Mouse (Mus musculus) neural tube, embryonic 13.5 days (tissue): ENCODE measurements at regions not wholly inside any gene's neighbourhood (a gene's known extent, or its start where the extent isn't known, plus 50 kb on each side); places are given as distances from the start of the nearest gene placed in this dataset.

Experiments used
- ATAC-seq: fragments of 200-750 bp; cut with Nextera tagmentation; 2 replicates; pipeline ENCODE4 v1.8.0; 2017; ENCODE audit warnings: low read depth, mild to moderate bottlenecking, moderate TSS enrichment, moderate library complexity
- H3K27ac ChIP-seq: fragments of 300-500 bp; sonication (generic); replicated peaks from 2 replicates; pipeline ENCODE4 v1.5.1; 2015; ENCODE audit warnings: moderate library complexity, mild to moderate bottlenecking, inconsistent platforms
- H3K27me3 ChIP-seq: fragments of 300-500 bp; sonication (generic); 2 replicates; pipeline ENCODE4 v1.6.1; 2015; ENCODE audit warnings: mild to moderate bottlenecking, inconsistent platforms
- H3K36me3 ChIP-seq: fragments of 300-500 bp; sonication (generic); 2 replicates; pipeline ENCODE4 v1.6.1; 2015; ENCODE audit warnings: mild to moderate bottlenecking, inconsistent platforms
- H3K4me1 ChIP-seq: fragments of 300-500 bp; sonication (generic); replicated peaks from 2 replicates; pipeline ENCODE4 v1.6.1; 2015; ENCODE audit warnings: inconsistent platforms
- H3K4me2 ChIP-seq: fragments of 300-500 bp; sonication (generic); 2 replicates; pipeline ENCODE4 v1.6.1; 2015; ENCODE audit warnings: inconsistent platforms, mild to moderate bottlenecking, moderate library complexity
- H3K4me3 ChIP-seq: fragments of 300-500 bp; sonication (generic); 2 replicates; pipeline ENCODE4 v1.5.1; 2015; ENCODE audit warnings: mild to moderate bottlenecking, inconsistent platforms
- H3K9ac ChIP-seq: fragments of 300-500 bp; sonication (generic); 2 replicates; pipeline ENCODE4 v1.6.1; 2015; ENCODE audit warnings: moderate library complexity, mild to moderate bottlenecking, inconsistent platforms
- H3K9me3 ChIP-seq: fragments of 300-500 bp; sonication (generic); 2 replicates; pipeline ENCODE4 v1.6.1; 2016; ENCODE audit warnings: inconsistent platforms
- WGBS: fragments of 180-500 bp; shearing (Covaris S2); methylation state at CpG from one replicate; pipeline ENCODE4 v1.1.7; 2015; 5-methylcytosine and 5-hydroxymethylcytosine counted together

GRCm38 (mm10) chr2:114918420-114919332, 263.9 kb upstream of the Dph6 start:
- no peak overlapping the region for H3K4me3 ChIP-seq
- H3K27me3 ChIP-seq = no peaks in the 10 kb centered on the region
- peaks cover 11% of the 10 kb centered on the region for H3K4me1 ChIP-seq
- no peaks in the 10 kb centered on the region for H3K36me3 ChIP-seq
- no peak overlapping the region for H3K9ac ChIP-seq
- H3K4me2 ChIP-seq = peak overlapping the region; percentile 14; the same call in 1 of the 2 replicates
- peak; percentile 72 for ATAC-seq
- no peaks in the 10 kb centered on the region for H3K9me3 ChIP-seq
- 0 out of 2 replicates have a peak overlapping the region, but pooled peaks have one; percentile 28 for H3K27ac ChIP-seq
- 46% methylated on average over 16 of the region's 16 CpGs for WGBS

DNA sequence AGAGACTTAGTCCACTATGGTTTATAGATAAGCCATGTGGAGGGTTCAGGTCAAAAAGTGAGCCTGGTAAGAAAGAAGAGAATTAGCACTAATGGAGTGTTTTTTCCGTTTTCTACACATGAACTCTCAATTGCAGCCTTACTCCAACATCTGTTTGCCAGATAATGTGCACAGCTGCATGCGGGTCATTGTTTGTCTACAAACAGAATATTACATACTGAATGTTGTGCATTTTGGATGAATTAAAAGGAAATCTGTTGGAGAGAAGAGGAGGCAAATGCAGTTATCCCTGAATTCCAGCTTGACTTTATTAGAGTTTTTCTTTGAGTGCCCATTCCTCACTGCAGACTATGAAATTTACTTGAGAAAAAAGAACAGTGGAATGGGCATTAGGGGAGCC, 269.1 kb upstream of the Dph6 start:
- WGBS = 86% methylated on average over 2 of the region's 2 CpGs
- Histone ChIP-seq H3K27ac (no peak overlapping the region), H3K4me3 (no peak overlapping the region), H3K4me2 (no peak overlapping the region), H3K9ac (no peak overlapping the region), H3K9me3 (no peaks in the 10 kb centered on the region), H3K27me3 (no peaks in the 10 kb centered on the region), H3K36me3 (no peaks in the 10 kb centered on the region), H3K4me1 (peaks cover 5% of the 10 kb centered on the region)
- no peak for ATAC-seq

DNA sequence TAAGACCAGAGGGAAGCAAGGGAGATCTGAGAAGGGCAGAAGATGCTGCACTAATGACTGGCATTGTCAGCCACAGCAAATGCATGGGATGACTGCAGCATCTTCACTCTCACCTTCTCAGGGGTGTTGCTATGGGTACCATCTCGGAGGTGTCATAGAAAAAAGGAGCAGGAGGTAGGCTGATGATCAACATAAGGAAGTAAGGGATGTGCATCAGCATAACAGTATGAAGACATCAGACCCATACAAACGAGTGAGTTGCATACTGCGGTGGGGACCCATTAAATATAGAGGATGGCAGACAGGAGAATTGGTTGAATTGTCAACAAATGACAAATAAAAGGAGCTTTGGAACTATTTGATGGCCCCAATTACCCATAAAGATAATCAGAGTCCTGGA, 280.7 kb upstream of the Dph6 start:
- H3K36me3 ChIP-seq = no peaks in the 10 kb centered on the region
- WGBS = 36% methylated on average over 3 of the region's 3 CpGs
- no peaks in the 10 kb centered on the region for H3K27me3 ChIP-seq
- ATAC-seq = peak; percentile 50; the same call in 1 of the 2 replicates
- H3K4me2 ChIP-seq = no peak overlapping the region
- no peak overlapping the region for H3K9ac ChIP-seq
- no peaks in the 10 kb centered on the region for H3K9me3 ChIP-seq
- H3K27ac ChIP-seq = no peak overlapping the region
- no peak overlapping the region for H3K4me3 ChIP-seq
- H3K4me1 ChIP-seq = no peaks in the 10 kb centered on the region; the same call in 1 of the 2 replicates

DNA sequence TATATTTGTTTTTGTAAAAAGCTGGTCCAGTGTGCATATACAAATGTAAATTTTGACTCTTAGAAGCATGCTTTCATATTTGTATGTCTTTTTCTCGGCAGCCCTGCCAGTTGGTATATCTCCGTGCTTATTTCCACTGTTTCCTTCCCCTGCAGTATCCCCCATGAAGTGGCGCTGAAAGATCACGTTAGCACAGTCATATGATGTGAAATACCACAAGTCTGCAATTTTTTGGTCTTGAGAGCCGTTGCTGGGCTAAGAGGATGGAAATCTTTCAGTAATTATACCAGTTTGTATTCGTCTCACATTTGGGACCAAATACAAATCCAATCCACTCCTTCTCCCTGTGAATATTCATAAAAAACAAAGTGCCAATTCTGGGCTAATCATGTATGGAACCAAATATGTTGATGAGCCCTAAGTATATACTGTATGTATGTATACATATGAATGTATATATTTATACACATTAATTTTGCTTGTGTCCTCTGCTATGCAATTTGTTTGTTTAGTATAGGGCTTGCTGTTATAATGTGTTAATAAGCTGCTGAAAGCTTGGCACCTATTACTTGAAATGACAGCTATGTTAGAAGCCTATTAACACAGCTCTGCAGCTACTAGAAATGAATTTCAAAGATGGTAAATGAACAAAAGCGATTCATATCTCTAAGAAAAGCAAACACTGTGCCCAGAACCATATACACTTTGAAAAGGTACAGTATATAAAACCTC, 283.8 kb upstream of the Dph6 start:
- H3K4me3 ChIP-seq = no peak overlapping the region
- H3K36me3 ChIP-seq = no peaks in the 10 kb centered on the region
- no peak for ATAC-seq
- no peak overlapping the region for H3K4me2 ChIP-seq
- 72% methylated on average over 7 of the region's 7 CpGs for WGBS
- no peak overlapping the region for H3K9ac ChIP-seq
- H3K27me3 ChIP-seq = no peaks in the 10 kb centered on the region
- no peaks in the 10 kb centered on the region for H3K9me3 ChIP-seq
- no peak overlapping the region for H3K27ac ChIP-seq
- H3K4me1 ChIP-seq = no peaks in the 10 kb centered on the region; the same call in 1 of the 2 replicates

GRCm38 (mm10) chr2:114966111-114966510, 311.3 kb upstream of the Dph6 start:
- no peaks in the 10 kb centered on the region for H3K9me3 ChIP-seq
- H3K4me3 ChIP-seq = no peak overlapping the region
- 62% methylated on average over 3 of the region's 3 CpGs for WGBS
- H3K4me1 ChIP-seq = no peaks in the 10 kb centered on the region
- H3K27ac ChIP-seq = no peak overlapping the region
- H3K36me3 ChIP-seq = no peaks in the 10 kb centered on the region
- ATAC-seq = no peak
- no peak overlapping the region for H3K9ac ChIP-seq
- no peak overlapping the region for H3K4me2 ChIP-seq
- H3K27me3 ChIP-seq = no peaks in the 10 kb centered on the region

- no peak overlapping the region for H3K4me3 ChIP-seq
- 67% methylated on average over 1 of the region's 1 CpGs for WGBS
- no peak overlapping the region for H3K4me2 ChIP-seq
- no peak overlapping the region for H3K27ac ChIP-seq
- no peaks in the 10 kb centered on the region for H3K36me3 ChIP-seq
- no peaks in the 10 kb centered on the region for H3K4me1 ChIP-seq
- H3K27me3 ChIP-seq = no peaks in the 10 kb centered on the region
- ATAC-seq = no peak
- no peak overlapping the region for H3K9ac ChIP-seq
- H3K9me3 ChIP-seq = no peaks in the 10 kb centered on the region
Measured at GRCm38 (mm10) chr2:114968651-114969050, 313.9 kb upstream of the Dph6 start.

- no peaks in the 10 kb centered on the region for H3K4me1 ChIP-seq
- H3K9ac ChIP-seq = no peak overlapping the region
- H3K36me3 ChIP-seq = no peaks in the 10 kb centered on the region
- no peak overlapping the region for H3K27ac ChIP-seq
- no peak overlapping the region for H3K4me3 ChIP-seq
- no peaks in the 10 kb centered on the region for H3K27me3 ChIP-seq
- H3K9me3 ChIP-seq = no peaks in the 10 kb centered on the region
- no peak overlapping the region for H3K4me2 ChIP-seq
- ATAC-seq = no peak
Measured at GRCm38 (mm10) chr2:114993419-114993818, 338.7 kb upstream of the Dph6 start.

DNA sequence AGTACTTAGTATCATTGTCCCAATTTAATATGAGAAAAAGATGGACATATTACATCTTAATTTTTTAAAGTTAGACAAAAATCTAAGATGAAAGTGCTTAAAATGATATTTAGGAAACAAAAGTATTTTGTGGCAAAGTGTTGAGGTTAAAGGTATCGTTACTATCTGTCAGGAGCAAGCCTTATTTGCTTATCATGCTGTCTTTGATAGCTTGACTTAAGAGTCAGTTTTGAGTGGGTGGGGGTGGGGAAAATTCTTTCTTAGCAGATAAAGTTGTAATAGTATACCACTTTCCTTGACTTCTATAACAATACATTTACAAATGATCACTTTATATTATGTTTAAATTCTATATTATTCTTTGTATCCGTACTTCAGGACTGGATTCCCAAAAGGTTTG, 339.1 kb upstream of the Dph6 start:
- 92% methylated on average over 2 of the region's 2 CpGs for WGBS

DNA sequence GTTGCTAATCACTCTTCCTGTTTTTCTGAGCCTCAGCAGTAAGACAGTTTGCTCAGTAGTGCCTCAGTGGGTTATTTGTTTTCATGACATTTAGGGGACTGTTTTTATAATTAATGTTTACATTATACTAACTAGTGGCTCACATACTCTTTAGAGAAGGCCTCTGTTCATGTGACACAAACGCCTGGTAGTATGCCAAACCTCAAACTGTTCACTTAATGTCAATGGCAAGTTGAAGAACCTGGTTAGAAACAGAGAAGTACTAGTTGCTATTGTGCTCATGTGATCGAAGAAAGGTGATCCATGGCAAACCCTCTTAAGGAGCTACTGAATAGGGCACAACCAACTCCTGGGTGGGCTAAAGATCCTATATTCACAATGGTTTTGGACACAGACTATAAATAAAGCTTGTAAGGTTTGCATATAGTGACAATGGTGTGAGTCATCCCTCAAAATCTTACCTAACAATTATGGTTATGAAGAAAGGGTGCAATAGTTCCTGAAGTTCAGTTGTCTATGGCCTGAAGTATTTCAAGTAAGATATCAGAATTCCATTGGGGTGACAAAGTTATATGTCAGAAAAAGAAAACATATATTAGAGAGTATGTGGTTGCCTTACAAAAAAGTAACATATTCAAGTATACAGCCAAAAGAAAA, 340.1 kb upstream of the Dph6 start:
- ATAC-seq = no peak
- Histone ChIP-seq H3K9me3 (no peaks in the 10 kb centered on the region), H3K27ac (no peak overlapping the region), H3K4me2 (no peak overlapping the region), H3K4me3 (no peak overlapping the region), H3K27me3 (no peaks in the 10 kb centered on the region), H3K36me3 (no peaks in the 10 kb centered on the region), H3K9ac (no peak overlapping the region), H3K4me1 (no peaks in the 10 kb centered on the region)
- 74% methylated on average over 2 of the region's 2 CpGs for WGBS

More for the DNA sequence above, 339.1 kb upstream of the Dph6 start:
- Histone ChIP-seq H3K27me3 (no peaks in the 10 kb centered on the region), H3K4me2 (no peak overlapping the region), H3K36me3 (no peaks in the 10 kb centered on the region), H3K4me1 (no peaks in the 10 kb centered on the region), H3K9ac (no peak overlapping the region), H3K9me3 (no peaks in the 10 kb centered on the region), H3K4me3 (no peak overlapping the region), H3K27ac (no peak overlapping the region)
- no peak for ATAC-seq

DNA sequence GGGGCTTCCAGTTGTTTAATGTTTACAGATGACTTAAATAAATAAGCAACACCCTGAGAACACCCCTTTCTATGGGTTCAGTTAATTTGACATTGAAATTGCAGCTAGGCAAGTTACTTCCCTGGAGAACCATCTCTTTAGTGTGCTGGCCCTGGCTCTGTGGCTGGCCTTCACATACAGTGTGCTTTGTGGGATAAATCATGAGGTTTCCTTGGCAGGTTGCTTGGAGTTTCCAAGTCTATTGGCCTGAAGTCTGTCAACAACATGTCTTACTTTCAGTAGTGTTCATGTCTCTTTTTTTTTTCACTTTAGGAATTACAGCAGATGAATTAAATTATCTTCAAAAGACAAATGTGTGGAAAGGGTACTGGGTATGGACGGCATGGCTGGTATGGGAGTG, 359.2 kb upstream of the Dph6 start:
- 97% methylated on average over 1 of the region's 1 CpGs for WGBS
- Histone ChIP-seq H3K27ac (no peak overlapping the region), H3K9ac (no peak overlapping the region)

DNA sequence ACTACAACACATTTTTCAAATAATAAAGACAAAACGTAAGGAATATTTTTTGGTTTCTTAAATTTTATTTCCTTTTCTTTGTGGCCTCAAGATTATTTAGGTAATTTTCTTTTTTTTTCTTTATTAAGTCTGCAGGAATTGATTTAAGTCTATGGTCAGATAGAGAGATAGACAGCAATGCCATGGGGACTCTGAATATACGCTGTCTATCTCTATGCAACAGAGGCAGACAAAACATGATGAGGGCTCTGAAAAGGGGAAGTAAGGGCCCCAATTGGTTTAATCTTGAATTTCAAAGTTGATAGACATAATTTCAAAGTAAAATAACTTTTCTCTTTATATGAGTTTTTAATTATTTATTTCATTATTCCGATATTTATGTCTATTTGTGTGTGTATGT, 372.0 kb upstream of the Dph6 start:
- ATAC-seq = no peak
- WGBS = 95% methylated on average over 3 of the region's 3 CpGs

More for the DNA sequence above, 359.2 kb upstream of the Dph6 start:
- Histone ChIP-seq H3K36me3 (no peaks in the 10 kb centered on the region), H3K4me3 (no peak overlapping the region), H3K4me1 (no peaks in the 10 kb centered on the region), H3K27me3 (no peaks in the 10 kb centered on the region), H3K4me2 (no peak overlapping the region), H3K9me3 (no peaks in the 10 kb centered on the region)
- ATAC-seq = no peak

DNA sequence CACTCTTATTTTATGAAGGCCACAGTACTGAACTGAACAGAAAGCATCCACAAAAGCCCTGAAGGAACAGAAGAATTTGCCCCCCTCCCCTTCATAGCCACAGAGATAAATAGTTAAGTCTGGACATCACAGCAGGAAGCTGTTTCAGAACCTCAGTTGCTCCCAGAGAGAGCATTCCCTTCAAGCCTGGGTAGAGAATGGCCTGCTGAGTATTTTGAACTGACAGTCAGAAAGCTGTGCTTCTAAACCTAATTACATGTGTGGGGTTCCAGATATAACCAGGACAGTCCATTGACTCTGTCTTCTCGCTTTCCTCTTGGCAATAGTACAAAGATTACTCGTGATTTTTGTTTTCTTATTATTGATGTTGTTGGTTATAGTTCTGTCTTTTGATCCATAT, 376.4 kb upstream of the Dph6 start:
- Histone ChIP-seq H3K9me3 (no peaks in the 10 kb centered on the region), H3K4me2 (no peak overlapping the region), H3K9ac (no peak overlapping the region), H3K4me3 (no peak overlapping the region), H3K36me3 (no peaks in the 10 kb centered on the region), H3K27me3 (no peaks in the 10 kb centered on the region), H3K4me1 (peaks cover 6% of the 10 kb centered on the region; the same call in 1 of the 2 replicates), H3K27ac (no peak overlapping the region)
- WGBS = 48% methylated on average over 2 of the region's 2 CpGs
- ATAC-seq = no peak

More for the DNA sequence above, 372.0 kb upstream of the Dph6 start:
- H3K27ac ChIP-seq = no peak overlapping the region
- peaks cover 6% of the 10 kb centered on the region; the same call in 1 of the 2 replicates for H3K4me1 ChIP-seq
- no peaks in the 10 kb centered on the region for H3K36me3 ChIP-seq
- H3K27me3 ChIP-seq = no peaks in the 10 kb centered on the region
- H3K4me2 ChIP-seq = no peak overlapping the region
- no peak overlapping the region for H3K9ac ChIP-seq
- no peak overlapping the region for H3K4me3 ChIP-seq
- no peaks in the 10 kb centered on the region for H3K9me3 ChIP-seq
